Mouse (Mus musculus) liver, embryonic 14.5 days (tissue): Measurements from ENCODE around the gene Oprm1. TPM values are rescaled to one million over a fixed set of nuclear protein-coding genes. Genes with fewer than 3 reads are reported as not detected.

Experiments used
- ATAC-seq: fragments of 200-750 bp; cut with Nextera tagmentation; 2 replicates; pipeline ENCODE4 v1.8.0; 2017; ENCODE audit warnings: moderate number of reproducible peaks, mild to moderate bottlenecking, moderate library complexity; ENCODE audit not compliant: insufficient read depth
- DNase-seq, 3 experiments: peaks; one replicate each; pipeline ENCODE4 v3.0.0-alpha.2; 2012 to 2013; ENCODE audit warnings: low read depth in 3 of 3, low spot score in 3 of 3
- H3K27ac ChIP-seq: fragments of 300-500 bp; sonication (generic); 2 replicates; pipeline ENCODE4 v1.5.1; 2014; ENCODE audit warnings: moderate library complexity, mild to moderate bottlenecking, control low read depth, inconsistent platforms
- H3K27me3 ChIP-seq: fragments of 300-500 bp; sonication (generic); 2 replicates; pipeline ENCODE4 v1.6.1; 2014; ENCODE audit warnings: mild to moderate bottlenecking, low read length, moderate library complexity; ENCODE audit not compliant: control insufficient read depth, insufficient read depth
- H3K36me3 ChIP-seq: fragments of 300-500 bp; sonication (generic); replicated peaks from 2 replicates; pipeline ENCODE4 v1.6.1; 2014; ENCODE audit warnings: low read depth; ENCODE audit not compliant: control insufficient read depth, insufficient read depth
- H3K4me1 ChIP-seq, 2 experiments: fragments of 200-500 bp in 1 of 2; fragments of 300-500 bp in 1 of 2; sonication (generic) in 1 of 2; replicated peaks; 2 replicates each; pipeline ENCODE4 v1.6.1; 2012 to 2014; ENCODE audit warnings: antibody characterized with exemption in 1 of 2, inconsistent platforms in 1 of 2, low read length in 1 of 2; ENCODE audit not compliant: control insufficient read depth in 2 of 2, insufficient read depth in 2 of 2
- H3K4me2 ChIP-seq: fragments of 300-500 bp; sonication (generic); 2 replicates; pipeline ENCODE4 v1.6.1; 2014; ENCODE audit warnings: low read depth, mild to moderate bottlenecking, control low read depth, moderate library complexity
- H3K4me3 ChIP-seq, 2 experiments: fragments of 200-500 bp in 1 of 2; fragments of 300-500 bp in 1 of 2; sonication (generic) in 1 of 2; 2 replicates each; pipeline ENCODE4 v1.5.1; 2012 to 2014; ENCODE audit warnings: low read depth in 2 of 2, low read length in 2 of 2, mild to moderate bottlenecking in 2 of 2, control low read depth in 1 of 2, inconsistent platforms in 1 of 2, moderate library complexity in 1 of 2; ENCODE audit not compliant: insufficient read depth in 1 of 2
- H3K9ac ChIP-seq: fragments of 300-500 bp; sonication (generic); replicated peaks from 2 replicates; pipeline ENCODE4 v1.6.1; 2014; ENCODE audit warnings: mild to moderate bottlenecking, control low read depth, moderate library complexity
- H3K9me3 ChIP-seq: fragments of 300-500 bp; sonication (generic); 2 replicates; pipeline ENCODE4 v1.6.1; 2016; ENCODE audit warnings: low read length, mixed read lengths; ENCODE audit not compliant: control insufficient read depth
- CTCF ChIP-seq: IDR thresholded peaks from 2 replicates; pipeline ENCODE4 v1.5.1; 2016; ENCODE audit warnings: antibody characterized with exemption, low read depth, control low read depth
- EP300 ChIP-seq: IDR thresholded peaks from 2 replicates; pipeline ENCODE4 v1.6.1; 2016; ENCODE audit warnings: antibody characterized with exemption, low read depth
- WGBS: fragments of 180-500 bp; shearing (Covaris S2); extraction: QIAGEN DNeasy Blood & Tissue Kit; methylation state at CpG from one replicate; pipeline ENCODE4 v1.1.7; 2014; ENCODE audit not compliant: insufficient replicate concordance; 5-methylcytosine and 5-hydroxymethylcytosine counted together
- polyA plus RNA-seq, 2 experiments: library from polyadenylated mRNA; depleted of rRNA in 1 of 2; stranded (reverse) in 1 of 2; unstranded in 1 of 2; fragments of >200 nt; fragmentation: Nextera tagmentation in 1 of 2; extraction: Ambion mirVana in 1 of 2; gene quantifications; 2 replicates each; pipeline versions ENCODE4 v1.2.1 to v1.2.3; 2012 to 2014

The Oprm1 gene
- polyA plus RNA-seq, 2 experiments = not detected

GRCm38 (mm10) chr10:6928905-6929304 is 170.6 kb downstream of the Oprm1 start:
- TF ChIP-seq EP300 (no peak), CTCF (no peak)
- 34% methylated on average over 1 of the region's 1 CpGs for WGBS
- H3K36me3 ChIP-seq = no peaks in the 10 kb centered on the region

GRCm38 (mm10) chr10:6930398-6930797 is 172.1 kb downstream of the Oprm1 start:
- H3K36me3 ChIP-seq = no peaks in the 10 kb centered on the region
- H3K27me3 ChIP-seq = no peaks in the 10 kb centered on the region
- no peak overlapping the region for H3K4me2 ChIP-seq
- TF ChIP-seq CTCF = no peak
- no peak overlapping the region for H3K9ac ChIP-seq
- no peaks in the 10 kb centered on the region for H3K4me1 ChIP-seq
- no peak overlapping the region for H3K4me3 ChIP-seq
- DNase-seq (no peak), ATAC-seq (no peak)
- WGBS = 53% methylated on average over 1 of the region's 1 CpGs
- H3K9me3 ChIP-seq = no peaks in the 10 kb centered on the region
- no peak overlapping the region for H3K27ac ChIP-seq

More at GRCm38 (mm10) chr10:6928905-6929304, 170.6 kb downstream of the Oprm1 start:
- Histone ChIP-seq H3K4me3 (no peak overlapping the region), H3K4me1 (no peaks in the 10 kb centered on the region), H3K27ac (no peak overlapping the region), H3K9ac (no peak overlapping the region), H3K27me3 (no peaks in the 10 kb centered on the region), H3K9me3 (no peaks in the 10 kb centered on the region), H3K4me2 (no peak overlapping the region)
- ATAC-seq (no peak), DNase-seq (no peak)

GRCm38 (mm10) chr10:6930889-6931288 is 172.6 kb downstream of the Oprm1 start:
- Histone ChIP-seq H3K4me2 (no peak overlapping the region), H3K9ac (no peak overlapping the region), H3K27me3 (no peaks in the 10 kb centered on the region), H3K36me3 (no peaks in the 10 kb centered on the region), H3K4me1 (no peaks in the 10 kb centered on the region), H3K4me3 (no peak overlapping the region), H3K27ac (no peak overlapping the region), H3K9me3 (no peaks in the 10 kb centered on the region)
- DNase-seq (no peak), ATAC-seq (no peak)
- 33% methylated on average over 2 of the region's 2 CpGs for WGBS
- TF ChIP-seq CTCF (no peak), EP300 (no peak)

- Histone ChIP-seq H3K4me1 (no peaks in the 10 kb centered on the region), H3K36me3 (no peaks in the 10 kb centered on the region), H3K27me3 (no peaks in the 10 kb centered on the region), H3K27ac (no peak overlapping the region), H3K4me2 (no peak overlapping the region), H3K9me3 (no peaks in the 10 kb centered on the region), H3K4me3 (no peak overlapping the region), H3K9ac (no peak overlapping the region)
- 50% methylated on average over 3 of the region's 3 CpGs for WGBS
- TF ChIP-seq CTCF (no peak), EP300 (no peak)
- DNase-seq (no peak), ATAC-seq (no peak)
Observed at GRCm38 (mm10) chr10:6934776-6935175, 176.5 kb downstream of the Oprm1 start.

GRCm38 (mm10) chr10:6936671-6937425 is 178.5 kb downstream of the Oprm1 start:
- DNase-seq = peak in 1 of 3 experiments; percentile 2
- no peak for ATAC-seq
- Histone ChIP-seq H3K9ac (no peak overlapping the region), H3K4me3 (no peak overlapping the region), H3K9me3 (no peaks in the 10 kb centered on the region), H3K4me1 (no peaks in the 10 kb centered on the region), H3K36me3 (no peaks in the 10 kb centered on the region), H3K27ac (no peak overlapping the region), H3K4me2 (no peak overlapping the region), H3K27me3 (no peaks in the 10 kb centered on the region)
- no peak for TF ChIP-seq CTCF
- no peak for TF ChIP-seq EP300
- 62% methylated on average over 4 of the region's 4 CpGs for WGBS
